Mouse (Mus musculus): ENCODE results near the gene 0610012G03Rik.
A peak's percentile ranks its signal among the peaks of the same experiment; 100 is the strongest.

The 0610012G03Rik gene

DNA sequence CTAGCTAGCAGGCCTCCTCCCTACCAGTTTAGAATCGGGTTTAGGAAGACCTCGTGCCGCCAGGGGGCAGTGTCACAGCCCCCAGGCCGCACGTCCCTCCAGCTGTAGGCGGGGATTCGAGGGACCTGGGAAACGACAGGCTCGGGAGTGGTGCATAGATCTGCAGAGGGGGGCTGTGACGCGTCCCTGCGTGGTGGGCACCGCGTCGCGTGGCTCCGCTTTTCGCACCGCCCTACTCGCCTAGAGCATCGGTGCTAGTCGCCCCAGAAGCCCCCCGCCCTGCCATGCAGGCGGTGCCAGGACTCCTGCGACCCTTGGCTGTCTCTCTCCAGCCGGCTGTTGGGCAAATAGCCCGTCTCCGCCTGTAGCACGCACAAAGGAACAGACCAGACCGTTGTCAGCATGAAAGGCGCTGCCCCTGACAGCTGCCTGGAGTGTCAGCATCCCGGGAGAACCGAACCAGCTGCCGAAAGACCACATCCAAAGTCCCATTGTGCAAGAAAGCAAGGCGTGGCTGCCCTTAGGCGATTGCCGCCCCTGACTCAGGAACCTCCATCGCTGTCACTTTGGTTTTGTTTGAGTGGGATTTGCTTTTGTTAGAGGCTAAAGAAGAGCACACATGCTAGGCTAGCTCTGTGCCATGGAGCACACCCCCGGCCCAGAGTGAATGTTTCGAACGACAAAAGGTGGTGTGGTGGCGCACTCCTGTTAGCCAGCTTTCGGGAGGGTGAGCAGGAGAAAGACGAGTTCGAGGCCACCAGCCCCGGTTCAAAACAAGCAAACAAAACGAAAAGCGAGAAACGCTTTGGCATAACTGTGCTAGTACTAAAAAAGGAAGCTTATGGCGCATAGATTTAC lies 15.2 kb downstream of the 0610012G03Rik start:
- DNase-seq (ENCODE audit: low spot score): peak; percentile 44

- no peak for DNase-seq (ENCODE audit: low spot score)
These were observed 16.0 kb downstream of the 0610012G03Rik start for GRCm38 (mm10) chr16:31932255-31932654.

DNA sequence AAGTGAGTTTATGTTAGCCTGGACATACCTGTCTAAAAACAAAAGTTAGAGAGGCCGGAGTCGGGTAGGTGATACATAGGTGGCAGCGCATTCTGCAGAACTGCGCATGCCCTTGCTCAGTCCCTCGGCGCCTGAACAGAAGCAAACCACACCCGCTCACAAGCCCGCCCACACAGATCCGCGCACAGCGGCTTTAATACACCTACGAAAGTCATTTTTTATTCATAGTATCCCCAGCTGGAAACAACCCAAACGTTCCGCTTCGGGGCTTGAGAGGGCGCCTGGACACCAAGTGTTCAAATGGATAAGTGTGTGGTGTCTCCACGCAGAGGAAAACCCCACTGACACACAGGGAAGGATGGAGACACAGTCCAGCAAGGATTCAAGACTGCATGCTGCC lies 17.0 kb downstream of the 0610012G03Rik start:
- no peak for DNase-seq (ENCODE audit: low spot score)

GRCm38 (mm10) chr16:31927412-31927811 lies 20.9 kb downstream of the 0610012G03Rik start:
- DNase-seq (ENCODE audit: low spot score): no peak

- DNase-seq (ENCODE audit: low spot score): no peak
These were observed 21.6 kb downstream of the 0610012G03Rik start for GRCm38 (mm10) chr16:31926547-31927182.

DNA sequence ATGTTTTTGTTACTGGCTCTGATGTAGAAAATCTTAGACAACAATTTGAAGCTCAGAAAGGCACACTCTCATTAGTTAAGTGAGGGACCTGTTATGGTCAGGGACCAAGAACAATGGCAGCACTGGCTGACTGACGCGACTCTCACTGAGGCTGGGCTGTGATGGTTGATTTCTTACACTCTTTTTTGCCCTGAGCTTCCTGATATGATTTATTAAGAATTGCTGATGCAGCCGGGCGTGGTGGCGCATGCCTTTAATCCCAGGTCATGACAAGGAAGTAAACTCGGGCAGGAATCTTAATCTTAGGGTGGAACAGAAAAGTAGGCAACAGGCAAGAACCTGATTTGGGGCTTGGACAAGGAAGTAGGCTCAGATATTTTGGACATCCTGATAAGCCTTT lies 22.2 kb downstream of the 0610012G03Rik start:
- no peak for DNase-seq (ENCODE audit: low spot score)

DNA sequence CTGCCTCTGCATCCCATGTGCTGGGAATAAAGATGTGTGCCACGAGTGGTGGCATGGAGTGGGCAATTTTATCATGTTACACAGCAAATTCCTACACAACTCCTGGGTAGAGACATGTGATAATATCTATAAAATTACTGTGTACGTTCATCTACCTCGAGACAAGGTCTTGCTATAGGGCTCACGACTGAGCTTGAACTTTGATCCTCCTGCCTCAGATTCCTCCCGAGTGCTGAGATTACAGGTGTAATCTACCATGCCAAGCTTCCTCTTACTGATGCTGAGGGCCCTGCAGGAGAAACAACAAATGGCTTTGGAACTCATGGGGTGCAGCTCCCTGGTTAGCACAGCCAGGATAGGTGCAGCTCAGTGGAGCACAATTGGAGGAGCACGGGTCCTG lies 23.9 kb downstream of the 0610012G03Rik start:
- DNase-seq (ENCODE audit: low spot score): no peak

- DNase-seq (ENCODE audit: low spot score): no peak
These were observed 30.0 kb downstream of the 0610012G03Rik start for GRCm38 (mm10) chr16:31918248-31918724.

DNA sequence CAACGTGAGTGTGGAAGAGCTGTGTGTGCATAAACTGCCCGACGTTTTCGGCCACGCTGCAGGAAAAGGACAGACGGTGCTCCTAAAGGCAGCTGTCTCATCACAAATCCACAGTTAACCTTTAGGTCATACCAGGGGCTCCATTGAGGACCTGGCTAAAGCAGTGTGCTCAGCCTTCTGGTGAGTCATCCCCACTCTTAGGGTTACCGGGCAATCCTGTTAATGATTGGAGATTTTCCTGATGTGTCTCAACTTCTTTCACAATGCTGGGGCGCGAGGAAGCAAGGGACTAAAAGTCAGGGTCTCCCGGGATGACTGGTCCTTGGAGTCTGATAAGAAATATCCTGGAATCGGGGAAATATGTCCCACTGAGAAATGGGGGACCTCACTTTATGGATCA lies 30.5 kb downstream of the 0610012G03Rik start:
- no peak for DNase-seq (ENCODE audit: low spot score)

- DNase-seq (ENCODE audit: low spot score): no peak
These were observed 37.9 kb downstream of the 0610012G03Rik start for GRCm38 (mm10) chr16:31910281-31910847.

GRCm38 (mm10) chr16:31908959-31909358 lies 39.3 kb downstream of the 0610012G03Rik start:
- DNase-seq (ENCODE audit: low spot score): no peak

DNA sequence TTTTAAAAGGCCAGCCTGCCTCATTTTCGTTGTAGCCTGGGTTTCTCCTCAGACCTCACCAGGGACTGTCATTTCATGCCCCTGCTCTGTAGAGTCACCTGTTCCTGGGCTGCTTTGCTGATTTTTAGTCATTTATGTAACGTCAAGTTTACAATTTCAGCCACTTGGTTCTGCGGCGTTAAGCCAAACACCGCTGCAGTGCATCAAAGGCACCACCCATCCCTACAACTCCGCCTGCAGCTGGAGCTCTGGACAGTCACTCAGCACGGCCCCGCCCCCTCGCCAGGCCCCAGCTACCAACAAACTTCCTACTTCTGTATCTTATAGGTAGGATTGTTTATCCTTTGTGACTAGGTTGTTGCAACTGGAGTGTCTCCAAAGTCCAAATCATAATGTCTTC lies 41.4 kb downstream of the 0610012G03Rik start:
- DNase-seq (ENCODE audit: low spot score): no peak

DNA sequence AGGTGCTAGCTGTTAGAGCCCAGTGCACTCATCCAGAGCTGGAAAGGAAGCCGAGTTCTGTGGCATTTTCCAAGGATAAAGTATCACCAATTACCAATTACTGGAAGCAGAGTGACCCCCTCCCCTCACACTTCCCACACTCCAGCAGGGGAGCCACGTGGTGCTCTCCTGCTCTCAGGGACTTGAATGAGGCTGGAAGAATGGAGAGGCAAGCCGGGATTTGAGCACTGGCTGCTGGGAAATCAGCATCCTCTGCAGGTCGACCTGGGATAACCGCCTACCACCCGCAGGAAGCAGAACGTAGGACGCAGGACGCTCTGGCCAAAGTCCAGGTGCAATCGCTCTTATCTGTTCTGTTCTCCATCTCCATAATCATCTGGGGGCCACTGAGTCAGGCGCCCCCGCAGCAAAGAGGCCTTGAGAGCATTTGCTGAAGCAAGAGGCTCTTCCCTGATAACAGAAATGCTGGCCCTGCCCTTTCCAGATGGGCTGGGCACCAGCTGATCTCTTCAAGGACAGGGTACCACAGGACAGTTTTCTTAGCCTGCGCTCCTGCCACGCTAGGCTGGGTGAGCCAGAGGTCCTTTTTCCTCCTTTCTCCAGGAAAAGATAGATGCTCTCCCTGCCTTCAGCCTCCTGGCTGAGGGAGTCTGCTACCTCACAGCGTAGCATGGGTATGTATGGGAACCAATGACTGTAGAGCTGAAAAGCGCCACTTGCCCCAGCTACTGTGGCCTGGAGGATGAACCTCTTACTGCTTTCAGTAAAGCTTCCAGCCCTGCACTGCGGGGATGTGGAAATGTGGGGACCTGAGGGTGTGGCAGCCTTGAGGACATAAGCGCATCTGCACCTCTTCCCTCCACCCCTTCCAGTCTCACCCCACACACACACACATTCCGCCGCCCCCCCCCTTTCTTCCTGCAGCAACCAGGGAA lies 42.1 kb downstream of the 0610012G03Rik start:
- DNase-seq (ENCODE audit: low spot score): no peak

DNA sequence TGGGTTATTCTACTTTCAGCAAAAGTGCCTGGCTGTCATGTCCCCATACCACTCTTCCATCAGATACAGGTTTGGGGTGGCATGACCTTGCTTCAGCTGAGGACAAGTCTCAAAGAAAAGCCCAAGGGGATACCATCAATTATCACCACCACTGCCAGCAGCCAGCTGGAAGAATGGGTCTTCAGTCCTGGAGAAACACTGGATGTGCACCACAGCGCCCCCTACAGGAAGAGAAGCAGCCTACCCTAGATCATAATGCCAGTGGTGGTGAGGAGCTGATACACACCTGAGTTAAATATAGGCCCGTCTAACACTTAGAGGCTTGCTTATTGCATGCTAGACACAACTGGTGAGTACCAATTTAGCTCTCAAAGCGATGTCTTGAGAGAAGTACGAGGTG lies 43.0 kb downstream of the 0610012G03Rik start:
- no peak for DNase-seq (ENCODE audit: low spot score)

- no peak for DNase-seq (ENCODE audit: low spot score)
These were observed 45.1 kb downstream of the 0610012G03Rik start for GRCm38 (mm10) chr16:31903239-31903638.

DNA sequence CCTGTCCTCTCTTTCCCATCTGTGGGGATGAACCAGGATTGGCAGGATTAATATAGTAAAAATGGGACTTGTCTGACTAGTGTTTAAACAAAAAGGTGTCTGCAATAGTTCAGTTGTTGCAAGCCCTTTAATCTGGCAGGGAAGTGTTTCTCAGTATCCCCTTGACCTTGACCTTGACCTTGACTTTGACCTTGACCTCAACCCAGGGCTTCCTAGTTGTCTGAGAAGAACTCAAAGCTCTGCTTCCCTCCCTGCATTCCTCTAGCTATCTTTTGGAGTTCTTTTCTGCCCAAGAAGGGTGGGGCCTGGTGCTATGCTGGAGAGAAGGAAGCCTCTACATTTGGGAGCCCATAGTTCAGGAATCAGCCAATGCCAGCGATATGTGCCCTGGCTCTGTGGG lies 46.4 kb downstream of the 0610012G03Rik start:
- DNase-seq (ENCODE audit: low spot score): no peak

- DNase-seq (ENCODE audit: low spot score): no peak
These were observed 49.6 kb downstream of the 0610012G03Rik start for GRCm38 (mm10) chr16:31898546-31899326.

Measured in urinary bladder, postnatal 10 days (tissue).